Mouse (Mus musculus) telencephalon, adult 2 months (tissue): Measurements from ENCODE around the gene Pla1a.
"Not testable (repeated sequence)": the region's sequence is repeated elsewhere in the genome, so short reads cannot be mapped to it uniquely, and the experiment has no call there.

Experiments used
- DNase-seq: peaks from one replicate; pipeline ENCODE4 v3.0.0-alpha.2; 2011; ENCODE audit warnings: low read depth, low spot score

Gene Pla1a

DNA sequence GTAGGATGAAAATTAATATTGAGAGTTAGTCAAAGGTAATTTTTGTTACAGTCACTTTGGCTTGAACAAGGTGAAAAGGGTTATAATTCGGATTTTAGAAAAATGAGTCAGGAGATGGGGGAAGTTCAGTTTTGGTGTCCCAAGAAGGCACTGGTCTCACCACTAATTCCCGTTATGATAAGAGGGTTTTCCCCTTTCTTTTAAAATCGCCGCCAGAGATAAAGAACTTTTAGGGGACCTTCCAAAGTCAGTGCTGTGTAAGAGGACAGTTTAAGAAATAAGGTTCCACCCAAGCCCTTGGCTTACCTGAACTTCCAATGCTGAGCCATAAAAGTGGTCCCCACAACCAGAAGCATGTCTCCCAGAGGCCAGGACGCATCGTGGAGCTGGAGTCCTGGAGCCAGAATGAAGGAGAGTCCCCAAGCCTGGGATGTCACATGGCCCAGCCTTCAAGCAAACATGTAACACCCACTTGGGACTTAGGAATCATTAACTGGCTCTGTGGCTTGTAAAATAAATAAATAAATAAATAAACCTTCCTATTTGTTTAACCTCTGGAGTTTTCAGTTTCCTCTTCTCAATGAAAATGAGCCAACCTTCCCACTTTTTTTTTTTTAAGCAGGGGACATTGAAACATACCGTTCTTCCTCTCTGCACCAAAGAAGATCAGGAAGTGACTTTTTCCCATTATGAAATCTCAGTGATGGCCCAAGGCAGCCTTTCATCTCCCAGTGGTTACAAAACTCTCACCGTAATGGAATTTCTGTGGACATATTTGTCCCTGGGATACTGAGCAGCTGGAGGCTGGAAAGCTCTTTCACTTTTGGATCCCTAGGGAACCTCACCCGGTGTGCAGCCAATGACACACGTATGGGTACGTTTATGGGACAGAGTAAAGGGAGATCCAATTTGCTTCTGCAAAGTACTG is at the start of gene Pla1a:
Gene Pla1a (minus strand): TSS at position 648 of the 928 bp plus-strand sequence.
- no peak for DNase-seq

- no peak for DNase-seq
Observed at GRCm38 (mm10) chr16:38481327-38481726, 48.4 kb upstream of the Pla1a start.

- no peak for DNase-seq
Observed at GRCm38 (mm10) chr16:38478296-38478695, 45.4 kb upstream of the Pla1a start.

DNA sequence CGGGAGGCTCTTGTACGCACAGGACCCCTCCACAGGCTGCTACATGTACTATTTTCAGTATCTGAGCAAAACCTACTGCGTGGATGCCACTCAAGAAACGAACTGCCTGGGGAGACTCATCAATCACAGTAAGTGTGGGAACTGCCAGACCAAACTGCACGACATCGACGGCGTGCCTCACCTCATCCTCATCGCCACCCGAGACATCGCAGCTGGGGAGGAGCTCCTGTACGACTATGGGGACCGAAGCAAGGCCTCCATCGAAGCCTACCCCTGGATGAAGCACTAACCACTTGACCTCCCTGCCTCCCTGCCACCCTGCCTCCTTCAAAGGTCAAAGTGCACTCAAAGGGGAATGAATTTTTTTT is 44.3 kb upstream of the Pla1a start:
- not testable (repeated sequence) for DNase-seq

DNA sequence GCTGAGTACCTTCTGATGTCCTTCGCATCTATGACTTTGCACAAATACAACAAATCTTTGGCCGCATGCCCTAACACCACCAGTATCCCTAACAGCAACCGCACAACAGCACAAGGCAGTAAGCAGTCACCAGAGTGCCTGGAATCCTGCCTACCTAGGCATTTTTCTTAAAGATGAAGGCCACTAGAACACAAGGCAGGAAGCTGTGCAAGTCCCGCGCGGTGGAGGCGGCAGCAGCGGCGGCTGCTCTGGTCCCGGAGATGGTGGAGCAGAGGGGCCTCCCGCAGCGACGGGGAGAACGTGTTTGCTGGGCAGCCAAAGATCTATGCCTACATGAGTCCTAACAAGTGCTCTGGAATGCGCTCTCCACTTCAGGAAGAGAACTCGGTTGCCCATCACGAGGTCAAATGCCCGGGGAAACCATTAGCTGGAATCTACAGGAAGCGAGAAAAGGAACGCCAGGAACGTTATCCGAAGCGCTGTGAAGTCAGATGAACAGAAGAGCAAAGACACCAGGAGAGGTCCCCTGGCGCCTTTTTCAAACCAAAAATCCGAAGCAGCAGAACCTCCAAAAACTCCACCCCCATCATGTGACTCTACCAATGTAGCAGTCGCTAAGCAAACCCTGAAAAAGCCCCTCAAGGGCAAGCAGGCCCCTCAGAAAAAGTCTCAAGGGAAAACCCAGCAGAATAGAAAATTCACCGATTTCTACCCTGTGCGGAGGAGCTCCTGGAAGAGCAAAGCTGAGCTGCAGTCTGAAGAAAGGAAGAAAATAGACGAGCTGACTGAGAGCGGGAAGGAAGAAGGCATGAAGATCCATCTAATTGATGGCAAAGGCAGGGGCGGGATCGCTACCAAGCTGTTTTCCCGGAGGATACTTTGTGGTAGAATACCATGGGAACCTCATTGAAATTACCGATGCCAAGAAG is 43.6 kb upstream of the Pla1a start:
- peak; percentile 8 for DNase-seq

DNA sequence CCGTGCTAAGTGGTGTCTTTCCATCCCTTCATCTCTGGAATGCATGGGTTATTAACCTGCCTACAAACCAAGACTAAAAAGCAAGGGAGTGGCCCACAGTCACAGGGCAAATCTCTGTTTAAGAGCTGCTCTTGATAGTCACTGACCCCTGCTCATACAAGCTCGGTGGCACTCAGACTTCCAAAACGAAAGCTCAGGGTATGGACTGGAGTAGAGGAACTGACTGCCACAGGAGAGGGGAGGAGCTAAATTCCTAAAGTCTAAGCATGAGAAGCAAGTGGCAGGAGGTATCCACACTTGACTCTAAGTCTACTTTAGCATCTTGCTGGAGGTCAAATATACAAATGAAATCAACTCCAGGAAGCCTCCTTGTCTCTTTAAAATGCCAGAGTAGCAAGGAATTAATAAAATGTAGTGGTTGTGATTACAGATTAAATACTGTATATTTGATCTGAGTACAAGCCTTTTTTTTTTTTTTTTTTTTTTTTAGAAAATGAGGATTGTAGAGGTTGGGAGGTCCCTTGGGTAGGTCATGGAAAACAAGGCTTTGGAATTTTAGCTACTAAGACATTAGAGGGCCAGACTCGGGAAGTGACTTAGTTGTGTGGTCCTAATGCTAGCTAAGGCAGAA is 42.9 kb upstream of the Pla1a start:
- no peak for DNase-seq

DNA sequence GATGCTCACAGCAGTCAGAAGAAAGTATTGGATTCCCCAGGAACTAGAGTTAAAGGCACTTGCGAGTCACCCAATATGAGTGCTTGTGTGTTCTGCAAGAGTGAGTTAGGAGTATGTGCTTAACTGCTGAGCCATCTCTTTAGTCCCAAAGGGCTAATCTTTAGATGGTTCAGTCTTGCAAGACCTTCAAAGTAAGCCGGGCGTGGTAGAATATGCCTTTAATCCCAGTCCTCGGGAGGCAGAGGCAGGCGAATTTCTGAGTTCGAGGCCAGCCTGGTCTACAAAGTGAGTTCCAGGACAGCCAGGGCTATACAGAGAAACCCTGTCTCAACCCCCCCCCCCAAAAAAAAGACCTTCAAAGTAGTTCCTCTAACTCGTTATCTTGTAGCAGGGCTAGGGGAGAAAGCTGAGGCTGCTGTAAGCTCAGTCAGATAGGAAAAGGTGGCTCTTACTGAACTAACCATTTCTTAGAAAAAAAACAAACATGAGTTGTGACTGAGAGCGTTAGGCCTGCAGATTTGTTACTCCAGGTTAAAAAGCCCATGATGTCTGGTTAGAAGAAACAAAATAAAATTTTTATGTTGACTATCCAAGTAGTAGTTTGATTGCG is 41.8 kb upstream of the Pla1a start:
- DNase-seq = no peak

- DNase-seq = no peak
Observed at GRCm38 (mm10) chr16:38473661-38474060, 40.7 kb upstream of the Pla1a start.

GRCm38 (mm10) chr16:38472507-38472873 is 39.5 kb upstream of the Pla1a start:
- no peak for DNase-seq

- no peak for DNase-seq
Observed at GRCm38 (mm10) chr16:38471697-38472506, 39.0 kb upstream of the Pla1a start.

DNA sequence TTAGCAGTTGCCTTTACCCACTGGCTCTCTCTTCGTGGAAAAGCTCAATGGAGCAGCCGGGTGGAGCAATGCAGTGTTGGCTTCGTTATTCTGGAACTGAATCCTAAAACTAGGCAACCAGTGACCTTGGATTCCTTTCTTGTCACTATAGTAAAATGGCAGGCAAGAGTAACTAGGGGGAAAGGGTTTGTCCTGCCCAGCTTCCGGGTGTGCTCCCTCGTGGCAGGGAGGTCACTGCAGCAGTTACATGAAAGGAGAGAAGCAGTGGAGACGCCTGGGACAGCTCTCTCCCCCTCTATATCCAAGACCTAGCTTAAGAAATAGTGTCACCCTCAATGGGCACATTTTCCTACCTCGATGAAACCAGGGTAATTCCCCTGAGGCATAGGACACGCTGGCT is 36.5 kb upstream of the Pla1a start:
- DNase-seq = no peak

DNA sequence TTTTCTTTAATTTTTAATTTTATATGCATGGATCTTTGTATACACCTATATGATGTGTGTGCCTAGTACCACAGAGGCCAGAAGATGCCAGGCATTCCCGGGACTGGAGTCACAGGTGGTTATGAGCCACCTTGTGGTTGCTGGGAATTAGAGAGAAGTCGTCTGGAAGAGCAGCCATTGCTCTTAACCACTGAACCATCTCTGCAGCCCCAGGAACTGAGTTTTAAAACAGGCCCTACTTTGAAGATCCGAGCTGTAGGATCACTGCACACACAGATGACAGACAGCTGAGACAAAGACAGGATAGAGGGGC is 35.7 kb upstream of the Pla1a start:
- no peak for DNase-seq

- no peak for DNase-seq
Observed at GRCm38 (mm10) chr16:38467917-38468705, 35.2 kb upstream of the Pla1a start.

GRCm38 (mm10) chr16:38467091-38467916 is 34.4 kb upstream of the Pla1a start:
- no peak for DNase-seq

DNA sequence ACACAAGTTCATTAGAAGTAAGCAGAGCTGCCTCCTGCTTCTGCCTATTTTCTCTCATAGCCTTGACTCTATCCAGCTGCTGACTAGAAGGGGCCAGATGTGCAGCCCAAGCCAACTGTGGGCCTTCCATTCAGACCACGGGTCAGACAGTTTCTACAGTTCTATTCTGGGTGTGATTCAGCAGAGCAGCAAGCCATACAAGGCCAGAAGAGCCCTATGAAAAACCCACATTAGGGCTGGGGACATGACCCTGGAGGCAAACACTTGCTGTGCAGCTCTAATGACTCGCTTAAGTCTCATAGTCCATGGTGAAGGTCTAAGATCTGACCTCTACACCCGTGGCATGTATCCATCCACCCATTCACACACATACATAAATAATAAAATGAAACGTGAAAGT is 33.1 kb upstream of the Pla1a start:
- no peak for DNase-seq

GRCm38 (mm10) chr16:38463305-38463704 is 30.4 kb upstream of the Pla1a start:
- DNase-seq = no peak

GRCm38 (mm10) chr16:38462161-38462560 is 29.2 kb upstream of the Pla1a start:
- no peak for DNase-seq

- DNase-seq = no peak
Observed at GRCm38 (mm10) chr16:38461749-38462148, 28.8 kb upstream of the Pla1a start.

DNA sequence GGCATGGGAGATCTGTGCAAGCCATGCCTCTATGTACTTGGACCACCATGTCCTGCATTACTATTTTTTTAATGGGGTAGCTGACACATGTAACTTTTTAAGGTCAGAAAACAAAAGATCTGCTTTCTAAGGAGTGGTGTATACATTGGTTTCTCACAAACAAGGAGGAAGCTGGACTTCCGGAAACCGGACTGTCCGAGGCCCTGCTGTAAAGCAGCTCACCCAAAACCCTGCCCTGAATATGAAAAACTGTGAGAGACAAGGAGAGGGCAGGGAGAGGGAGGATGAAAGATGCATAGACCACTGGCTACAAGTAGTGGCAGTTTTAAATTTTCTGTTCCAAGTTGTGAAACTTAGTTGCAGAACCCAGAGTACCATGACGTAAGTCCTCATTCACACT is 27.0 kb upstream of the Pla1a start:
- no peak for DNase-seq
